Comparison of ENCODE assay signal across 12 mouse cellular contexts in the genomic region with DNA sequence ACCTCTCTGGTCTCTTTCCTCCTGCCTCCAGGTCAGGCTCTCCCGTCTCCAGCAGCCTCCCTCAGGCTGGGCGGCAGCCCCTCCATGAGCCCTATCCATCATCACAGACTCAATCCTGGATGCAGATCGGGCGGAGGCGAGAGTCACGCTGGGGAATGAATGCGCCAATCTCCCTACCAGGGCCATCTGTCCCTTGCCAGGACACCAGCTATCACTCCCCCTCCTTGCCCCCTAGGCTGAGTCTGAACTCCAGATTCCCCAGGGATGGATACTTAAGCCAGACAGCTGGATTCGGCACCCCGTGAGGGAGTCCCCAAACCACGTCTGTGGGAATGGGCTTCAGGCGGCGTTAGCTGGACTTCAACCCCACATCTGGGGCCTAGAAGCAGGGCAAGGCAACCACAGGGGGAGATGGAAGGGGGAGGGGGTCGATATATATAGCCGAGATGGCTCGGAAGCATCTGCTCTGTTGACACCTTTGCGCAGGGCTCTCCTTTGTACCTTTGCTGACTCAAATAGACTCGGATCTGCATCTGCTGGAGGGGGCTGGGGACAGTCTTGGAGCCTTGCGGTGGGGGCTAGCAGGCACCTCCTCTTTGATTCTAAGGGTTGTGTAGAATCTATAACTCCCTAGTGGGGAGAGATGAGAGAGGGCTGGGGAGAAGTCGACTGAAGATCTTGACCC. TPM values are rescaled to one million over a fixed set of nuclear protein-coding genes. Genes with fewer than 3 reads are reported as not detected.
DNase-seq lines count a peak whose midpoint lies in the region; ATAC-seq and TF ChIP-seq lines count a peak whose summit lies in the region.
"Had no signal": no experiment of that assay in that cellular context is flagged by ENCODE, and none has a peak within 500 bp of the region (broad histone marks: within the 10 kb centered on the region; RNA-seq: fewer than 3 reads in every experiment).

No protein-coding gene starts in this region.

- no peak for TF ChIP-seq CTCF in layer of hippocampus, adult 2 months (conservative IDR thresholded peaks at IDR 0.05)

- DNase-seq in right cerebral cortex, adult 18-20 months: peak; percentile 73
- DNase-seq in right cerebral cortex, postnatal 4 days: no peak
- peak; percentile 28 for DNase-seq in embryonic facial prominence, embryonic 10.5 days (ENCODE audit: low spot score)
- peak; percentile 62 to 74 for DNase-seq in layer of hippocampus, adult 2 months (ENCODE audit: low spot score in 2 of 2)
- DNase-seq in thymus, postnatal 4 days: no peak
- DNase-seq in heart, postnatal 25 days (ENCODE audit: low spot score): no peak
- DNase-seq: kidney, adult 8-10 months; lung, postnatal 36 days had no signal

- H3K9me3 ChIP-seq in embryonic facial prominence, embryonic 10.5 days: peaks cover 35% of the 10 kb centered on the region

- intact Hi-C loops in heart, postnatal 25 days (cut with DNase I): no loop called here

- no peaks in the 10 kb centered on the region for H3K36me3 ChIP-seq in embryonic facial prominence, embryonic 10.5 days (replicated peaks)
- H3K36me3 ChIP-seq: G1E; limb, embryonic 12.5 days had no signal

- H3K27ac ChIP-seq in embryonic facial prominence, embryonic 10.5 days (replicated peaks): no peak overlapping the region
- peak overlapping the region; percentile 94 for H3K27ac ChIP-seq in layer of hippocampus, adult 2 months
- H3K27ac ChIP-seq: limb, embryonic 12.5 days had no signal

- peaks cover 14% of the 10 kb centered on the region for H3K4me1 ChIP-seq in embryonic facial prominence, embryonic 10.5 days

- ATAC-seq in inflammation-experienced regulatory T-cells, adult 6 months: no peak

- peaks cover 100% of the 10 kb centered on the region for H3K27me3 ChIP-seq in embryonic facial prominence, embryonic 10.5 days (replicated peaks; ENCODE audit: low read depth, poor library complexity, severe bottlenecking)

- peak overlapping the region; percentile 25; the same call in 1 of the 2 replicates for H3K4me3 ChIP-seq in embryonic facial prominence, embryonic 10.5 days
- peak overlapping the region; percentile 62 for H3K4me3 ChIP-seq in layer of hippocampus, adult 2 months

- WGBS in embryonic facial prominence, embryonic 10.5 days: 3% methylated on average over 19 of the region's 19 CpGs

RNA-seq across cellular contexts. Expression of a gene that starts 4.2 kb away (rescaled TPM):
- polyA plus RNA-seq in embryonic facial prominence, embryonic 10.5 days (2016; fragmentation: Nextera tagmentation; extraction: Ambion mirVana): 0.74 and 1.2 TPM in 2 replicates
- 1,000 to 10,000 TPM; 1,342 to 1,423 TPM for total RNA-seq in layer of hippocampus, adult 2 months (2021)
- 10 to 100 TPM; 18.1 to 18.7 TPM for total RNA-seq in heart, postnatal 25 days (2021)
- under 1 TPM in 1 of 3 experiments, not detected in 2; 0.16 TPM for polyA plus RNA-seq in inflammation-experienced regulatory T-cells, adult 6 months (2017; shearing (Covaris generic))

RNA-seq across cellular contexts. Expression of a gene that starts 11.5 kb away (rescaled TPM):
- polyA plus RNA-seq in embryonic facial prominence, embryonic 10.5 days (2016; fragmentation: Nextera tagmentation; extraction: Ambion mirVana): 0.10 and 0.29 TPM in 2 replicates
- total RNA-seq in layer of hippocampus, adult 2 months (2021): under 1 TPM in 1 of 2 experiments, not detected in 1; 0.20 TPM
- total RNA-seq in heart, postnatal 25 days (2021): not detected
- polyA plus RNA-seq in inflammation-experienced regulatory T-cells, adult 6 months (2017; shearing (Covaris generic)): not detected
- total RNA-seq: granulocyte monocyte progenitor cell, adult 5-6 weeks had no signal
- polyA plus RNA-seq: G1E; limb, embryonic 12.5 days had no signal

RNA-seq across cellular contexts. Expression of a gene that starts 12.9 kb away (rescaled TPM):
- polyA plus RNA-seq in embryonic facial prominence, embryonic 10.5 days (2016; fragmentation: Nextera tagmentation; extraction: Ambion mirVana): not detected in 2 replicates
- not detected for total RNA-seq in layer of hippocampus, adult 2 months (2021)
- not detected for total RNA-seq in heart, postnatal 25 days (2021)
- polyA plus RNA-seq in inflammation-experienced regulatory T-cells, adult 6 months (2017; shearing (Covaris generic)): not detected
- total RNA-seq: G1E; granulocyte monocyte progenitor cell, adult 5-6 weeks had no signal
- polyA plus RNA-seq: G1E; limb, embryonic 12.5 days had no signal

RNA-seq across cellular contexts. Expression of a gene that starts 13.5 kb away (rescaled TPM):
- polyA plus RNA-seq in embryonic facial prominence, embryonic 10.5 days (2016; fragmentation: Nextera tagmentation; extraction: Ambion mirVana): 65.3 and 71.7 TPM in 2 replicates
- total RNA-seq in layer of hippocampus, adult 2 months (2021): 10 to 100 TPM; 13.2 to 13.3 TPM
- 10 to 100 TPM; 23.5 to 37.6 TPM for total RNA-seq in heart, postnatal 25 days (2021)
- 10 to 100 TPM; 15.2 to 32.1 (median 26.6) TPM for polyA plus RNA-seq in inflammation-experienced regulatory T-cells, adult 6 months (2017; shearing (Covaris generic))

RNA-seq across cellular contexts. Expression of a gene that starts 13.8 kb away (rescaled TPM):
- polyA plus RNA-seq in embryonic facial prominence, embryonic 10.5 days (2016; fragmentation: Nextera tagmentation; extraction: Ambion mirVana): 99.6 and 103 TPM in 2 replicates
- 10 to 100 TPM; 43.0 to 46.1 TPM for total RNA-seq in layer of hippocampus, adult 2 months (2021)
- 10 to 100 TPM; 29.7 to 30.9 TPM for total RNA-seq in heart, postnatal 25 days (2021)
- 10 to 100 TPM; 42.9 to 50.6 (median 50.5) TPM for polyA plus RNA-seq in inflammation-experienced regulatory T-cells, adult 6 months (2017; shearing (Covaris generic))

Comparison
In these comparisons a context has a peak if more than half of its experiments do, and no peak if none do; other contexts are left out.
1. DNase-seq: peak in right cerebral cortex, adult 18-20 months (single experiment), embryonic facial prominence, embryonic 10.5 days (single experiment) and layer of hippocampus, adult 2 months (2 of 2); none in right cerebral cortex, postnatal 4 days (single experiment), thymus, postnatal 4 days (single experiment) and heart, postnatal 25 days (single experiment).
2. RNA of a gene that starts 4.2 kb away (total RNA-seq): 1,342 to 1,423 TPM in layer of hippocampus, adult 2 months; 18.1 to 18.7 TPM in heart, postnatal 25 days; every median in the first group is over 10 times any median in the second.